Mouse (Mus musculus) intestine, embryonic 14.5 days (tissue): ENCODE results near the gene Fbxl8. TPM values are rescaled to one million over a fixed set of nuclear protein-coding genes. Genes with fewer than 3 reads are reported as not detected.
A peak's percentile ranks its signal among the peaks of the same experiment; 100 is the strongest.

Experiments used
- ATAC-seq: fragments of 200-750 bp; cut with Nextera tagmentation; replicated peaks from 2 replicates; pipeline ENCODE4 v1.8.0; 2017; ENCODE audit warnings: low read depth, moderate number of reproducible peaks, moderate TSS enrichment, moderate library complexity; ENCODE audit not compliant: low FRiP score, low TSS enrichment
- DNase-seq: peaks from one replicate; pipeline ENCODE4 v3.0.0-alpha.2; 2018; ENCODE audit warnings: low spot score
- H3K27ac ChIP-seq: fragments of 300-500 bp; sonication (generic); 2 replicates; pipeline ENCODE4 v1.5.1; 2014; ENCODE audit warnings: low read depth, mild to moderate bottlenecking, control low read depth
- H3K27me3 ChIP-seq: fragments of 300-500 bp; sonication (generic); replicated peaks from 2 replicates; pipeline ENCODE4 v1.6.1; 2014; ENCODE audit warnings: low read length, control low read depth; ENCODE audit not compliant: control insufficient read depth, insufficient read depth
- H3K36me3 ChIP-seq: fragments of 300-500 bp; sonication (generic); 2 replicates; pipeline ENCODE4 v1.6.1; 2014; ENCODE audit warnings: low read length, control low read depth; ENCODE audit not compliant: control insufficient read depth, insufficient read depth
- H3K4me1 ChIP-seq: fragments of 300-500 bp; sonication (generic); replicated peaks from 2 replicates; pipeline ENCODE4 v1.6.1; 2014; ENCODE audit warnings: low read length, control low read depth, mixed read lengths; ENCODE audit not compliant: control insufficient read depth, insufficient read depth
- H3K4me2 ChIP-seq: fragments of 300-500 bp; sonication (generic); 2 replicates; pipeline ENCODE4 v1.6.1; 2014; ENCODE audit warnings: low read length
- H3K4me3 ChIP-seq: fragments of 300-500 bp; sonication (generic); 2 replicates; pipeline ENCODE4 v1.5.1; 2014; ENCODE audit warnings: low read depth, low read length, control low read depth, mixed read lengths
- H3K9ac ChIP-seq: fragments of 300-500 bp; sonication (generic); 2 replicates; pipeline ENCODE4 v1.6.1; 2014; ENCODE audit warnings: mild to moderate bottlenecking, low read length
- H3K9me3 ChIP-seq: fragments of 300-500 bp; sonication (generic); 2 replicates; pipeline ENCODE4 v1.6.1; 2016; ENCODE audit warnings: low read length, control low read depth; ENCODE audit not compliant: control insufficient read depth
- WGBS: fragments of 180-500 bp; shearing (Covaris S2); extraction: QIAGEN DNeasy Blood & Tissue Kit; methylation state at CpG from one replicate; pipeline ENCODE4 v1.1.7; 2014; 5-methylcytosine and 5-hydroxymethylcytosine counted together
- polyA plus RNA-seq: library from polyadenylated mRNA; unstranded; fragments of >200 nt; fragmentation: Nextera tagmentation; extraction: Ambion mirVana; gene quantifications from 2 replicates; pipeline ENCODE4 v1.2.1, GENCODE M21; 2014

Gene Fbxl8
- polyA plus RNA-seq, 1 experiment from 2014 or later = 4.9 TPM

DNA sequence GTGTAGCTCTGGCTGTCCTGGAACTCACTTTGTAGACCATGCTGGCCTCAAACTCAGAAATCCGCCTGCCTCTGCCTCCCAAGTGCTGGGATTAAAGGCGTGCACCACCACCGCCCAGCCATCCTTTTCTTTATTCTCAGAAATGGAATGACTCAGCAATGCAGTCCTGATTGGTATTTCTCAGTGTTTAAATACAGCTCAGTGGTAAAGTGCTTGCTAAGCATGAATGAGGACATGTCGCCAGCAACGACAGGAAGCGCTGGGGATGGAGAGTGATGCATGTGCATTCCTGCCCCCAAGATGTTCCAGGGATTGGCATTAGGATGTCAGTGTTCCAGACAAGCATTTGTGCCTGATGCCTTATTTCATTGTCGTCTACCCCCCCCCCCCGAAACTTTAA lies 38.9 kb downstream of the Fbxl8 start:
- H3K4me3 ChIP-seq = no peak overlapping the region
- H3K9me3 ChIP-seq = no peaks in the 10 kb centered on the region
- no peaks in the 10 kb centered on the region for H3K27me3 ChIP-seq
- H3K36me3 ChIP-seq = peaks cover 67% of the 10 kb centered on the region
- ATAC-seq (no peak), DNase-seq (no peak)
- H3K27ac ChIP-seq = no peak overlapping the region
- no peak overlapping the region for H3K9ac ChIP-seq
- H3K4me2 ChIP-seq = no peak overlapping the region
- 80% methylated on average over 8 of the region's 8 CpGs for WGBS
- peaks cover 22% of the 10 kb centered on the region for H3K4me1 ChIP-seq

DNA sequence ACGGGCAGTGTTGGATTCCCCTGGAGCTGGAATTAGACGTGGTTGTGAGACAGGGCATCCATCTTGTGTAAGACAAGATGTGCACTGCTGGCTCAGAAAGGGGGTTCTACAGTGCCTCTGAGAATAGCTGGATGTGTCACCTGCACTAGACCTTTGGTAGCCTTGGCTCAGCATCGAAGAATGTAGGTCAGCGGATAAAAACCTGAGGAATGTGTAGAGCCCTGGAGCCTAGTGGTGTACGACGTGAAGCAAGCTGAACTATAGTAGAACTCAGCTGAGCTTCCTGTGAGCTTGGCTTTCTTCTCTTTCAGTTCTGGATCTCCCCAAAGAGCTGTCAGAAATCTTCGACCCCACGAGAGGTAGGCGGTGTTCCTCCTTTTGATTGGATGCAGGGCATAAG lies 39.4 kb downstream of the Fbxl8 start:
- Histone ChIP-seq H3K9ac (no peak overlapping the region), H3K9me3 (no peaks in the 10 kb centered on the region), H3K27ac (no peak overlapping the region), H3K4me2 (no peak overlapping the region), H3K27me3 (no peaks in the 10 kb centered on the region), H3K4me1 (peaks cover 18% of the 10 kb centered on the region), H3K36me3 (peaks cover 69% of the 10 kb centered on the region), H3K4me3 (no peak overlapping the region)
- DNase-seq (no peak), ATAC-seq (no peak)
- 84% methylated on average over 9 of the region's 9 CpGs for WGBS

DNA sequence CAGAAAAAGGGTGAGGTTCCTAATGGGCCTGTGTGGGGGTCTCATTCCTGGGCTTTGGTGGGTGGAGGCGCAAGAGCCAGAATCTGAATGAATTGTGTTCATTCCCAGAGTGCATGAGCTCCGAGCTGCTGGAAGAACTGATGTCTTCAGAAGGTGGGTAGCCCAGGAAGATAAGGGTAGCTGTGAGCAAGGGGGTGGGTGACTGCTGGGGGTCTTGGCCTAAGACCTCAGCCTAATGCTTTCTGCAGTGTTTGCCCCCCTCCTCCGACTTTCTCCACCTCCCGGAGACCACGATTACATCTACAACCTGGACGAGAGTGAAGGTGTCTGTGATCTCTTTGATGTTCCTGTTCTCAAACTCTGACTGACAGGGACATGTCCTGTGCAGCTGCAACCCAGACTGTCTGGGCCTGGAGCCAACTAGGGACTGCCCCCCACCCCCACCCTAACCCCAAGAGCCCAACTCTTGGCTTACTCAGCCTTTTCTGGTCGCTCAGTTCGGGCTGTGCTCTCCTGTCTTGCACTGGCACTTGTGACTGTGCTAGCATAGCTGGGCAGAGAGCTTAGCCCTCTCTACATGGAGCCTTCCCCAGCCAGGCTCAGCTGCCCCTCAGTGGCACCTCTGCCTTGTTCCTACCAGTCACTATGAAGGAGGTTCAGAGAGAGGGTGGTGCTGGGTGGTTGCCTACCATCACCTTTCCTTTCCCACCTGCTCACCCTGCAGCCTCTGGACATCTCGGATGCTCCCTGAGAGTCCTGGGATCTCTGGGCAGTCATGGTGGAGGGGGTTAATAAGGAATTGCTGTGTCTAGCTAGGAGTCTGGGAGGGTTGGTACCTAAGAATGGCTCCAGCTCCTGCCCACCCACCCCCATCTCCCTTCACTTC lies 40.1 kb downstream of the Fbxl8 start:
- DNase-seq = no peak
- peaks cover 65% of the 10 kb centered on the region for H3K36me3 ChIP-seq
- peak overlapping the region; percentile 77; the same call in 1 of the 2 replicates for H3K27ac ChIP-seq
- H3K4me2 ChIP-seq = no peak overlapping the region
- WGBS = 62% methylated on average over 9 of the region's 9 CpGs
- no peaks in the 10 kb centered on the region for H3K9me3 ChIP-seq
- peaks cover 15% of the 10 kb centered on the region for H3K4me1 ChIP-seq
- no peak overlapping the region for H3K4me3 ChIP-seq
- no peaks in the 10 kb centered on the region for H3K27me3 ChIP-seq
- no peak overlapping the region for H3K9ac ChIP-seq
- no peak; the same call in 1 of the 2 replicates for ATAC-seq

- Histone ChIP-seq H3K4me1 (peaks cover 15% of the 10 kb centered on the region), H3K27ac (peak within 1 kb of the TSS; percentile 77), H3K4me2 (peak within 1 kb of the TSS; percentile 63), H3K36me3 (peaks cover 56% of the 10 kb centered on the region), H3K4me3 (peak within 1 kb of the TSS; percentile 40), H3K9ac (peak within 1 kb of the TSS; percentile 53), H3K27me3 (no peaks in the 10 kb centered on the region), H3K9me3 (no peaks in the 10 kb centered on the region)
- DNase-seq (peak; percentile 88), ATAC-seq (peak; percentile 90)
- 5% methylated on average over 30 of the region's 30 CpGs for WGBS
Observed at GRCm38 (mm10) chr8:105305211-105306145, 41.0 kb downstream of the Fbxl8 start, which contains the start of gene Elmo3. Gene Elmo3 (plus strand): TSS chr8:105305601.

- Histone ChIP-seq H3K27me3 (no peaks in the 10 kb centered on the region), H3K36me3 (peaks cover 49% of the 10 kb centered on the region), H3K4me2 (peak overlapping the region; percentile 63), H3K9me3 (no peaks in the 10 kb centered on the region), H3K27ac (0 out of 2 replicates have a peak overlapping the region, but pooled peaks have one; percentile 18), H3K9ac (peak overlapping the region; percentile 53; the same call in 1 of the 2 replicates), H3K4me3 (peak overlapping the region; percentile 40), H3K4me1 (peaks cover 15% of the 10 kb centered on the region)
- peak; percentile 16; the same call in 1 of the 2 replicates for ATAC-seq
- 26% methylated on average over 5 of the region's 5 CpGs for WGBS
- no peak for DNase-seq
Observed at GRCm38 (mm10) chr8:105306146-105306691, 41.8 kb downstream of the Fbxl8 start.

- ATAC-seq = no peak
- H3K9me3 ChIP-seq = no peaks in the 10 kb centered on the region
- no peak overlapping the region for H3K4me2 ChIP-seq
- H3K27me3 ChIP-seq = no peaks in the 10 kb centered on the region
- no peak overlapping the region for H3K27ac ChIP-seq
- H3K4me3 ChIP-seq = no peak overlapping the region
- WGBS = 96% methylated on average over 13 of the region's 13 CpGs
- peaks cover 47% of the 10 kb centered on the region for H3K36me3 ChIP-seq
- H3K4me1 ChIP-seq = peaks cover 15% of the 10 kb centered on the region
- no peak overlapping the region for H3K9ac ChIP-seq
- DNase-seq = no peak
Observed at GRCm38 (mm10) chr8:105307670-105308069, 43.2 kb downstream of the Fbxl8 start.

GRCm38 (mm10) chr8:105308428-105308827 lies 44.0 kb downstream of the Fbxl8 start:
- Histone ChIP-seq H3K27ac (no peak overlapping the region), H3K4me3 (no peak overlapping the region), H3K27me3 (no peaks in the 10 kb centered on the region), H3K9ac (no peak overlapping the region), H3K36me3 (peaks cover 48% of the 10 kb centered on the region), H3K4me1 (peaks cover 15% of the 10 kb centered on the region), H3K4me2 (no peak overlapping the region), H3K9me3 (no peaks in the 10 kb centered on the region)
- ATAC-seq (no peak), DNase-seq (no peak)
- 94% methylated on average over 10 of the region's 10 CpGs for WGBS

DNA sequence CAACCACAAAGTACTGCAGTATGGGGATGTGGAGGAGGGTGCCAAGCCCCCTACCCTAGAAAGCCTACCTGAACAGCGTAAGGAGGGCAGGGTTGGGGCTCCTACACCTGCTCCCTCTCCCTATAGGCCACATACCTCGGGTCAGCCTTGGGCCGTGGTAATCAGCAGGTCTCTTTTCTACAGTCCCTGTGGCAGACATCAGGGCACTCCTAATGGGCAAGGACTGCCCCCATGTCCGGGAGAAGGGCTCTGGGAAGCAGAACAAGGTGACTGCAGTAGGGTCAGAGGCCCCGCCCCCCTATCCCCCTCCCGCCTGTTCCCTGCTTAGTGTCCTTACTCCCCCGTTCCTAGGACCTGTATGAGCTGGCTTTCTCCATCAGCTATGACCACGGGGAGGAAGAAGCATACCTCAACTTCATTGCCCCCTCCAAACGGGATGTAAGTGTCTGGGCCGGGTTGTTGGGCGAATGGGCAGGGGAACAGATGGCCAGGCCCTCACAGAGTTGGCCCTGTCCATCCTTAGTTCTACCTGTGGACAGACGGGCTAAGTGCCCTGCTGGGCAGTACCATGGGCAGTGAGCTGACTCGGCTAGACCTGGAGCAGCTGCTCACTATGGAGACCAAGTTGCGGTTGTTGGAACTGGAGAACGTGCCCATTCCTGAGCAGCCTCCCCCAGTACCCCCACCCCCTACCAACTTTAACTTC lies 44.8 kb downstream of the Fbxl8 start:
- no peak for ATAC-seq
- peaks cover 48% of the 10 kb centered on the region for H3K36me3 ChIP-seq
- H3K4me2 ChIP-seq = no peak overlapping the region

More for the DNA sequence above, 44.8 kb downstream of the Fbxl8 start:
- H3K4me3 ChIP-seq = no peak overlapping the region
- H3K4me1 ChIP-seq = peaks cover 14% of the 10 kb centered on the region
- WGBS = 83% methylated on average over 15 of the region's 15 CpGs
- H3K9ac ChIP-seq = no peak overlapping the region
- no peak overlapping the region for H3K27ac ChIP-seq
- H3K9me3 ChIP-seq = no peaks in the 10 kb centered on the region
- no peaks in the 10 kb centered on the region for H3K27me3 ChIP-seq
- DNase-seq = no peak
